Mouse (Mus musculus): ENCODE measurements around the gene Rtp3.

Gene Rtp3

DNA sequence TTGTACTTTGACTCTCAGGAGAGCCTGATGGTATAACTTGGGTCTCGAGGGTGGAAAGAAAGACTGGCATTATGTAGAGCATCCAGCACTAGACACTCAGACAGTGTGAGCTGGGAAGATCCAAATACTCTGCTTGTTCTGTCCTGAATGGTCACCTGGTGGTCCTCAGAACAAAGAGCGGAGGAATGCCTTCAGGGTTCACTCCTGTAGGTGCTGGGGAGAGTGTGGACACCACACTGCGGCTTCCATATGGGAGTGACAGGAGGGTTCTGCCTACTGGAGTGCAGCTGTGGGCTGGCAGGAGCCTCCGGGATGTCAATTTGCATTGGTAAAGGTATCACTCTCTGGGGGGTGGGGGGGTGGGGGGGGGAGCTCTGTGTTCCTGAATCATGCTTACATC lies 8.0 kb downstream of the Rtp3 start:
- no peak for DNase-seq (ENCODE audit: low read depth, low spot score)

DNA sequence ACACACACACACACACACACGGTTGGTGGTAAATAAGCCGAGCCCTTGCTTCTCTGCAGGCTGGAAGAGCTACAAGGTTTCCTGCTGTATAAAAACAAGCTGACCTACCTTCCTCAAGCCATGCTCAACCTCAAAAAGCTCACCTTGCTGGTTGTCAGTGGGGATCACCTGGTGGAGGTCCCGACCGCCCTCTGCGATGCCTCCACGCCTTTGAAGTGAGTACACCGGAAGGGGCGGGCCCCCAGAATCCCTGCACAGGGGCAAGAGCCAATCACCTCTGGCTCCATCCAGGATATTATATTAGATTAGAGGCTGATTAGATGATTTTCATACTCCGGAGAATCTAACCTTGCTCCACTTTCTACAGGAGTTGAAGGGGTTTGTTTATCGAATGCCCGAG lies 11.0 kb downstream of the Rtp3 start:
- no peak for DNase-seq (ENCODE audit: low read depth, low spot score)

DNA sequence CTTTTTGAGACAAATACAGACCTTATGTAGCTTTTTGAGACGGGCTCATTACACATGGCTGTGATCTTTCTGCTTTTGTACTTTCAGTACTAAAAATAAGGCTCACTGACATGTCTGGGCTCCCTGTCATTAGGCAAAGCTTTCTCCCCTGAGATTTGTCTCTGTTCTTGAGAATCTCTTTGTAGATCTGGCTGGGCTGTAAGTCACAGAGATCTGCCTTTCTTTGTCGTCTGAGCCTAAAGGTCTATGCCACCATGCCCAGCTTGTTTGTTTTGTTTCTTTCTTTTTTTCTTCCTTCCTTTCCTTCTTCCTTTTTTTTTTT lies 24.5 kb downstream of the Rtp3 start:
- DNase-seq (ENCODE audit: low read depth, low spot score), result no peak

DNA sequence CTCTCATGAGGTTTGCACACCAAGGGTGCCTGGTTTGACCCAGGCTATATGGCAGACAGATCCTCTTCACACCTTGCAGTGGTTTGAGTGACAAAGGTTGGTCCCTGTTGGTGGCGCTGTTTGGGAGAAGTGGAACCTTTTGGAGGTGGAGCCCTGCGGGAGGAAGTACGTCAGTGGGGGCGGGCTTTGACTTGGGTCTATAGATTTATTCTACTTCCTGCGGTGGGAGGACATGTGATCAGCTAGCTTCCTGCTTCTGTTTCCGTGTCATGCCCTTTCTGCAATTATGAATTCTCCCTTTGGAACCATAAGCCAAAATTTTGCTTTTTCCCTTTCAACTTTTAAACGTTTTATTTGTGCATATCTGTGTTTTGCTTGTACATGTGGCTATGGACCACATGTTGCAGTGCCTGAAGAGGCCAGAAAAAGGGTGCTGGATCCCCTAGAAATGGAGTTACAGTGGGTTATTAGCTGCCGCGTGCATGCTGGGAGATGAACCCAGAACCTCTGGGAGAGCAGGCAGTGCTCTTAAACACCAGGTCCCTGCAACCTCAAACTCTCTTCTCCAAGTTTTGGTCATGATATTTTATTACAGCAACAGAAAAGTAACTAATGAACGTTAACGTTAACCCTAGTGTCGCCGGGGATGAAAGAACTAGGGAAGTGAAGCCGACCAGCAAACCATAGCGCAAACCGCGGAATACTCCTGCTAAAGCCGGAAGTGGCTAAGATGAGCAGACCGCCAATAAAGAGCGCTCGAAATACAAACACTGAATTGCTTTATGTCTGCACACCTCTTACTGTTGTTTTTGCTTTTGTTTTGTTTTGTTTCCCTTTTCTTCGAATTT lies 25.1 kb downstream of the Rtp3 start:
- no peak for DNase-seq (ENCODE audit: low read depth, low spot score)

DNA sequence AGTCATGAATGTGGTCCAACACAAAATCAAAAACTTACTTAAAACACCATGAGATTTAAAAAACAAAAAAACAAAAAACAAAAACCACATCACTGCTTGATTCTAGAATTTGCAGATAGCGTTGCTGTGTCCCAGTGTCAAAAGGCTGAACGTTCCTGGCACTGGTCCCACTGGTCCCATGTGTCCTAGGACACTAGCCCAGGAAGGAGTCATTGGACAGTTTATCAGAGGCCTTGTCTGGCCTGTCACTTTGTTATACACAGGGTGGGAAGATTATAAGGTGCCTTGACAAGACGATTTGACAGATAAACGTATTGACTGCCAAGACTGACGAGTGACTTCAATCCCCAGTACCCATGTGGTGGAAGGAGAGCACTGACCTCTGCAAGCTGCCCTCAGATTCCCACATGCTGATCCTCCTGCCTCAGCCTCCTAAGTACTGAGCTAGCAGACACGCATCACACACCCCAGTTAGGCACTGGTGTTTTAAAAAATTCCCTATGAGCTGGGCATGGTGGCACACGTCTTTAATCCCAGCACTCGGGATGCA lies 26.7 kb downstream of the Rtp3 start:
- no peak for DNase-seq (ENCODE audit: low read depth, low spot score)

DNA sequence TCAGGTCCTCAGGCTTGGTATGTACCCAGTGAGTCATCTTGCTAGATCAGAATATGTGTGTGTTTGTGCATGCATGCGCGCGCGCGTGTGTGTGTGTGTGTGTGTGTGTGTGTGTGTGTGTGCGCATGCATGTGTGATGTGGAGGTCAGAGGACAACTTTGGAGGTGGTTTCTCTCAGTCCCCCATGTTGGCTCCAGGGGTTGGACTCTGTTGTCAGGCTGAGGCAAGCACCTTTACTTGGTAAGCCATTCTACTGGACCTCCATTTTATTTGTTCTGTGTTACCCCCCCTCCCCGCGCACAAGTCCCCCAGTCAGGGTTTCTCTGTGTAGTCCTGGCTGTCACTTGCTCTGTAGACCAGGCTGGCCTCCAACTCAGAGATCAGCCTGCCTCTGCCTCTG lies 29.0 kb downstream of the Rtp3 start:
- DNase-seq (ENCODE audit: low read depth, low spot score), result no peak

DNA sequence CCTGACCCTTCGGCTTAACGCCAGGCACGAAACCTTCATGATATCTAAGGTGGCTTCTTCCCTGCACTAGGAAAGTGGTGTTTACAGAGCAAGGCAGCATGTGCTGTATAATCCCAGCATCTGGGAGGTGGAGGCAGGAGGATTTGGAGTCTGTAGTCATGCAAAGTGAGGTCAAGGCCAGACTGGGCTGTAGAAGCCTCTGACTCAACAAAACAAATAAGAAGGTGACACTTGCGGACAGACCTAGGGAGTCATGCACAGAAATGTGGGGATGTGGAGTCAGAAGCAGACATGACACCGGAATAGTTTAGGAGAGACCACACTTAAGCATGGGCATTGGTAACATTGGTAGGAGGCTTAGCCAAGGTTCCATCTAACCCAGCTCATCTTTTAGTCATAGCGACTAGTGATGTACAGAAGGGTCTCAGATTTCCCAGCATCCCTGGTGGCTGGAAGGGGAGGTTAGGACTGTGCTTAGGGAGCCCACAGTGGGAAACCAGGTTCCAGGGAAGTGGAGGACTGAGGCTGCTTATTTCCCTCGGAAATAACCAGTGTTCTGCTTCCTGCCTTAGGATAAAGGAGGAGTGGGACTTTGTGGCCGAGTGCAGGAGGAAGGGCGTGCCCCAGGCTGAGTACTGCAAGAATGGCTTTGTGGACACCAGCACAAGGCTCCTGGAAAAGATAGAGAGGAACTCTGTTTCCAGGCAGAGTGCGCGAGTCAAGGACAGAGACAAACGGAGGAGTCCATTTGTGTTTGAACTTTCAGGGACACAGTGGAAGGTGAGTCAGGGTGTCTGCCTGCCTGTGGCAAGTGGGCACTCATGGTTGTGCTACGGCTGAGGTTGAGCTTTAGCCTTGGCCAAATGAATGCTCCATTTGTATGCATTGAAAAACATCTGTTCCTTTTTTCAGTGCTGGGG lies 29.9 kb downstream of the Rtp3 start:
- DNase-seq (ENCODE audit: low read depth, low spot score), result no peak

DNA sequence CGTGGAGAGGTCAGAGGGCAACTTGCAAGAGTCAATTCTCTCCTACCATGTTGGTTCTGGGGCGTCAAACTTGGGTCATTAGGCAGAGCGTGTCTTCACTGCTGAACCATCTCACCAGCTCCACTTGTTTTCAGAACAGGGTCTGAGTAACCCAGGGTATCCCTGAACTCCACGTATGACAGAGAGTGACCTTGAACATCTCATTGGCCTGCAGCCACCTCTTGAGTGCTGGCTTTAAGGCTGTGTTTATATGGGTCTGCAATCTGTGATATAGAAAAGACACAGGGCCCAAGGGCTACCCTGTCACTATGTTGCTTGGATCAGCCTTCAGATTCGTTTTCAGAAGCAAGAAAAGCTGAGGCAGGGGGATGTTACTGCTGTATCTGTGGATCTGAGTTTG lies 30.7 kb downstream of the Rtp3 start:
- DNase-seq (ENCODE audit: low read depth, low spot score), result no peak

DNA sequence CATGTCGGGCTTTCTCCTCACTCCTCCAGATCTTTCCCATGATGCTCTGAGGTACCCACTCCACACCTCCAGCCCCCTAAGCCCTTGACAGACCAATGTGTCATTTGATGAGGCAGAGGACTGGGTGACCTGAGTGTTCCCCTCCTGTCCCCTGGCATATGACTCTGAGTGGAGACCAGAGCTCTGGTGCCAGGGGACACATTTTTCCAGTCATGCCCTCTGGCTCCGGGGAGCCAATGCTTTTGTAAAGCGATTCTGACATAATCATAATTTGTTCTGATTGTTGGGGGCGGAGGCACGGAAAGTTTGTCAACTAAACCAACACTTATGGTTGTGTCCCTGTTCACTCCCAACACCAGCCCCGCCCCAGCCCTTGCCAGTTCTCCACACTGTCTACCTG lies 34.4 kb downstream of the Rtp3 start:
- DNase-seq (ENCODE audit: low read depth, low spot score), result no peak

DNA sequence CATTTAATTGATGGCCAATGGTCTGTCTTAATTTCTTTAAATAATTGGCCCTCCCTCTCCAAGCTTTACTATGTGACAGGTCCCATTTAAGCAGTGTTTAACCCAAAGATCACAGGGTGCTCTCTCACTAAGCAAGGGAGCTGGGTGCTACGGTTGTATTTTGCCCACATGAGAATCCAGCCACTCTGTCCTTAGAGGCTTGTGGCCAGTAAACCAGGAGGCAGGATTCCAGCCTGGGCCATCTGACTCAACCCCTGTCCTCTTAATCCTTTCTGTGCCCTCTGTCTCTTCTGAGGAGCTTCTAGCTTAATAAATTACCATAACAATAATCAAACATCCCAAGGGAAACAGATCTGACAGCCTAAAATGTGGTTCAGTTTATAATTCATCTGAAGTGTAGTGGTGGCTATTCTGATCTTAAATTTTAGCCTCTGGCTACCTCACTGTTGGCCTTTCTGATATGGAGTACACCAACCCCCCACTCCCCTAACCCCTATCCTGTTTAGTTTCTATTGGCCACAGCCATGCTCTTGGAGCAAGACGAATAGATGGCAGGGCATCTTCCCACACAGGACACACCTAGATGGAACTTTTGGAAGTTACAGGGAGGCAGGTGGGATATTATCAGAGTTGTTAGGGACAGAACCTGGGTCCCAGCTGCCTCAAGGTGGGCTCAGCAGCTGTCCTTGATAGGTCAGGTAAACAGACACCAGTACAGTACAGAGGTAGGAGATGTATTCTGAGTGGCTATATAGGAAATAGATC lies 35.5 kb downstream of the Rtp3 start:
- DNase-seq (ENCODE audit: low read depth, low spot score), result no peak

DNA sequence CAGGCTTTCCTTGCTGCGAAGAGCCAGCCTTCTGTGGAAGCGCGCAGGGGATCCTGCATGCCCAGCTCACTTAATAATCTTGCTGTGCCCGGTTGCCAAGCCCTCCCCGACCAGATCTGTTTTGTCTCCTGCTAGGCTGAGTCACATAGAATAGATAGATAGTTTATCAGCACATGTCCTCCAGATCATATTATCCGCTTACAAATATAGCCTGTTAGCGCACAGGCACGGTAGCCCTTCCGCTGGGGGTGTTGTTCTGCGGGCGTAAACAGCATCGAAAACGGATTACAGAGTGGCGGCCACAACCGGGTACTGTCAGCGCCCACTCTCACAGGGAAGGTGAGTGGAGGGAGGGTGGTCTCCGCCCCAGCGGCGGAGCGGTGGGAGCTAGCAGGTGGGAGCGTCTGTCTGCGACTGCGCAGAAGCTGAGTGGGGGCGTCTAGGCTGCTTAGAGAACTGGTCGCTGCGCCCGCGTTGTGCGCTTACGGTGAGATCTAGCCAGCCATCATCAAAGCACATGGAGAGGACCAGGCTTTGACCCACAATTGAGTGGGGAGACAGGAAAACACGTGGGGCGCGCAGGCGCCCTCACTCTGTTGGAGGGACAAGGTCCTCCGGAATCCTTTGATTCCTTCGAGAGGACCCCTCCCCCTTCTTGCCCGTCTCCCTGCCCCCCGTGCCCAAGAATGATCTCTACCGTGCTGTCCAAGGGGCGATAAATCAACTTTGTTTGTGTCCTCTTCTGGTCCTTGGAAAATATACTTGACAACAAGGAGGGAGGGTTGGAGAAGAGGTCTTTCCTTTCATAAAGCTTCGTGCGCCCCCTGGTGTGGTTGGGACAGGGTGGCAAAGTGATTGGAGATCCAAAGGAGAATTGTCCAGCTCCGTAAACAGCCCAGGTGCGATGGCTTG lies 36.6 kb downstream of the Rtp3 start:
- peak; percentile 62 for DNase-seq (ENCODE audit: low read depth, low spot score)

DNA sequence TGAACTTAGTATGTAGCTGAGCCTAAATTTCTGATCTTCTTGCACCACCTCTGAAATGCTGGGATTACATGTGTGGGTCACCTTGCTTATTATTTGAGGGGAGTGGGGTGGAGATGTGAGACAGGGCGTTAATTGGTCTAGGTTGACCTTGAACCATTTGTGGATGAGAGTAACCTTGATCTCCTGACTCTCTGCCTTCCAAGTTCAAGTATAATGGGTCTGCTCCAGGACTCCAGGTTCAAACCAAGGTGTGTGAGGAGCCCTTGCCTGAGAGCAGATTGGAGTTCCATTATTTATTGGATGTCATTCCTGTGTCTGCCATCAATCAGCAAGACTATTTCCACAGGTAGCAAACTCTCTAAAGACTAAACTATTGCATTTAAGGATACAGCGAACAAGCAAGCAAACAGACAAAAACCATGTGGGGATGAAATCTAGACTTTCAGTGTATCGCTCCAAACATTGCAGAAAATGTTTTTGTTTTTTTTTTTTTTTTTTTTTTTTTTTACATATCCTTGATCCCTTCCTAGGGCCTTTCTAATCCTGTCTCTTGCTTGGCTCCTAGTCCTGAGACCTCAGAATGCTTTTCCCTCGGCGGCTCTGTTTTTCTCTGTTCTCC lies 37.3 kb downstream of the Rtp3 start:
- no peak for DNase-seq (ENCODE audit: low read depth, low spot score)

DNA sequence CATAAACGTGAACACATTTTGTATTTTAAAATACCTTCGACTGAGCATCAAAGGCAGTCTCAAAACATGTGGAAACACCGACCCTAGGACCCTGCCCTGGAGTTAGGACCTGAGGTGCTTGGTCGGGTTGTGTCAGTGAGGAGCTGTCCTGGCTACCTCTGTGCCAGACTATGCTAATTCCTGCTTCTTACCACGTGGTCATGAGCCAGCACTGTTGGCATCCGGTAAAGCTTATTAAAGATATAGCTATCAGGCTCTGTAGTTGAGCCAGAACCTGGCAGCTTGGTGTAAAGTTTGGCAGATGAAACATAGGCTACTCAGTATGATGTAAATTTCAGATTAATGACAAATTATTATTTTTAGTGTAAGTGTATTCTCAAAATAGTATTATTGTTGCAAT lies 38.0 kb downstream of the Rtp3 start:
- DNase-seq (ENCODE audit: low read depth, low spot score), result no peak

DNA sequence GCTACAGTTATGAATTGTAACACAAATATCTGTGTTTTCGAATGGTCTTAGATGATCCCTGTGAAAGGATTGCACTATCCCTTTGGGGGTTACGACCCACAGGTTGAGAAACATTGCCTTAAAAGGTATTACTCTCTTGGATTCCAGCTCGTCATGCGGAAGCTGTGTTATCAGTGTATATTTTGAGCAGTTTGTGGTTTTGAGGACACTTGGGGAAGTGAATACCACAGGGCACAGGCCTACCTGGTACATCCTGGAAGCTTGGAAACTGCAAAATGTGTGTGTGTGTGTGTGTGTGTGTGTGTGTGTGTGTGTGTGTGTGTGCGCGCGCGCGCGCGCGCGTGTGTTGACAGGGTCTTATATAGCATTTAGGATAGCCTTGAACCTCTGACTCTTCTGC lies 38.5 kb downstream of the Rtp3 start:
- no peak for DNase-seq (ENCODE audit: low read depth, low spot score)

DNA sequence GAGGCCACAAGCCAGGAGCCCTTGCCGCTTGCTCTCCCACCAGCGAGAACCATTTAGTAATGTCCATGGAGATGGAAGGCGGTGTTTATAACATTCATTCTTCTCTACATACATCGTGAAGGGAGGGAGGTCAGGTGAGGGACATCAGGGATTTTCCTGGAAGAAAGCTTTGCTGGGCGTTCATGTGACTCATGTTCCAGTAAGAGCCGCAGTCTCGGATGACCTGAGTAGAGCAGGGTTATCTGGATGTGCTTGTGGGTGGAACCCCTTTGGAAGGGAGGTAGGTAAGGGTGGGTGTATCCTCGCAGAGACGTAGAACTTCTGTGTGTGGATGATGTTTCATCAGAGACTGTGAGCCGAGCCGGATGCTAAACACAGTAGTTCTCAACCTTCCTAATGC lies 39.0 kb downstream of the Rtp3 start, which contains the start of gene Lrrc2:
Lrrc2 (plus strand) TSS at position 149 of the 400 bp plus-strand sequence.
- no peak for DNase-seq (ENCODE audit: low read depth, low spot score)

DNA sequence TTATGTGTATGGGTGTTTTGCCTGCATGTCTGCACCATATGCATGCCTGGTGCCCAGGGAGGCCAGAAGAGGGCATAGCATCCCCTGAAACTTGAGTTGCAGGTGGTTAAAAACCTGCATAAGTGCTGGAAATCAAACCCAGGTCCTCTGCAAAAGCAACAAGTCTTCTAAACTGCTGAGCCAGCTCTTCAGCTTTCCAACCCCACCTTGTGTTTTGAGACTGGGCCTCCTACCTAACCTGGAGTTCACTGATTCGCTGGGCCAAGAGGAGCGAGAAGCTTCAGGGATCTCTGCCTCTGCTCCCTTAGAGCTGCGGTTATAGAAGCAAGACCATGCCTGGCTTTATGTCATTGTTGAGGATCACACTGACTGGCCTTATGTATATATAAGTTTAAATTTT lies 40.3 kb downstream of the Rtp3 start:
- no peak for DNase-seq (ENCODE audit: low read depth, low spot score)

DNA sequence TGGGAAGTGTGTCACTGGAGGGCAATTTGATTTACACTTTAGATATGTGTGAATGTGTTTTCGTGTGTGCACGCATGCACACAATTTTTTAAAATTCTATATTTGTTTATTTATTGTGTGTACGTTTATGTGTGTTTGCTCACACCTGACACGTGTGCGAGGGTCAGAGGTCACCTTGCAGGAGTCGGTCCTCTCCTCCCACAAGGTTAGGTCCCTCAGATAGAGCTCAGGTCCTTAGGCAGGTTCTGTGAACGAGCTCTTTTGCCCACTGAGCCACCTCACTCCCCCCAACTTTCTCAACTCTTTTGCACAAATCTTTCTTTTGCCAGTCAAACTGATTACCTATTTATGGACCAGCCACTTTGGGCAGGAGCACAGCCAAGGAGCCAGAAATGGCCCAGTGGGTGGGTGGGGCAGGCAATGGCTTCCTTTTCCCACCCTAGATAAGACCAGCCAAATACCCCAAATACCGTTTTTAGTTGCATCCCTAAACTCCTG lies 41.5 kb downstream of the Rtp3 start:
- no peak for DNase-seq (ENCODE audit: low read depth, low spot score)

DNA sequence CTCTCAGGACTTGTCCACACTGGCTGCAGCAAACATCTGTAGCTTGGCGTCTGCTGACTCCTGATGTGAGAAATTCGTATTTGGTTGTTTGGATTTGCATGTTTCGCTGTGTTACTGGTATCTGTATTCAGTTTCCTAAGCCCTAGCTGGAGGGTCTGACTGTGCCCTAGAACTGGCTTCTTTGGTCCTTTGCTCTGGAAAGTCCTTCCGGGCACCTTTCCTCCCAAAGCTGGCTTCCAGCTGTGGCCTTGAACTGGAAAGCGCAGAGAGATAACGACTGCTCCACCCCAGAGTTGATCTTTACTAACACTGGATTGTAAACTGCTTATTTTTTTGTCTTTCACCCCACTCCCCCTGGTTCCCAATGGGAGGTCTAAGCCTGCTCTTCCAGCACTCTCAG lies 42.5 kb downstream of the Rtp3 start:
- no peak for DNase-seq (ENCODE audit: low read depth, low spot score)

DNA sequence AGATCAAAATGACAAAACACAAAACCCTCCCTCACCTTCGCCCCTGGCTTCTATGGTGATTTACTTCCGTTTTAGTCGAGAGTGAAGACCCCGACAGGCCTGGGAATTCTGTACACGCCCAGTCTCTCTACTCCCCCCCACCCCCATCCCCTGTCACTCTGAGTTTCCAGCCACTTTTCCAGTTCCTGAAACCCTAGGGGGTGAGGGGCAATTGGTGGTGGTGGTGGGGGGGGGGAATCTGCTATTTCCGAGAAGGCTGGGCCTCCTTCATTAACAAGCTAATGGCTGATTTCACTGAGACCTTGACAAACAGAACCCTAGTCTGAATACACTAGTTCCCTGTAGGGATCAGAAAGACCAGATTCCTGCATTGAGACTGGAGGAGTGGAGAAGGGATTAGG lies 43.1 kb downstream of the Rtp3 start:
- no peak for DNase-seq (ENCODE audit: low read depth, low spot score)

DNA sequence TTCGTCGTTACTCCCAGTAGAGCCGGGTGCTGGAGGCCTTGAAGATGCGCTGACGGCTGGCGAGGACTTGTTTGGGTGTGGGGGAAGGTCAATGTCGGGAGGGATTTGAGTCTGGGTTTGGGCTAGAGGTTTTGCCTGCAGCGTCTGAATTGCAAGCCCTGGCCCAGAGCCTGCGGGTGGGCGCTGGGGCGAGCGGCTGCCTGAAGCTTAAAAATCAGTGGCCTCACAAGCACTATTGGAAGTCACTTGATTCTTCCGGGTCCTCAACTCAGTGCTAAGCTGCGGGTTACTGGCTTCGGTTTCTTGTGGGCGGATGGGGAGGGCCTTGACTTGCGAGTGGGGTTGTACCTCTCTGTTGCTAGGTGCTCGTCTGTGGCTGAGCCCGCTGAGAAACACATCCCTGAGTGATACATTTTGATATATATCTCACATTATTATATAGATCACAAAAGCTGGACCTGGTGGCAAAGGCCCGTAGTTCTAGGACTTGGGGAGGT lies 43.8 kb downstream of the Rtp3 start:
- DNase-seq (ENCODE audit: low read depth, low spot score), result peak; percentile 8

Measured in forelimb bud, embryonic 11.5 days (tissue).